Mouse (Mus musculus) bone marrow macrophage, adult 2 months (primary cell): ENCODE measurements at regions not wholly inside any gene's neighbourhood (a gene's known extent, or its start where the extent isn't known, plus 50 kb on each side); places are given as distances from the start of the nearest gene placed in this dataset.

Source experiments
- CTCF ChIP-seq: IDR thresholded peaks from 2 replicates; pipeline ENCODE4 v1.5.1; 2012; ENCODE audit warnings: low read depth, mild to moderate bottlenecking, low read length, moderate library complexity
- POLR2A ChIP-seq: IDR thresholded peaks from 2 replicates; pipeline ENCODE4 v1.6.1; 2012; ENCODE audit warnings: mild to moderate bottlenecking, low read depth, low read length, borderline replicate concordance

- no peak for TF ChIP-seq POLR2A
- TF ChIP-seq CTCF: no peak
Observed at GRCm38 (mm10) chr8:35189695-35190094, 575.9 kb upstream of the Gm19410 start.
